Mouse (Mus musculus): ENCODE measurements around the gene Cldnd1.

- TF ChIP-seq POLR2A (IDR thresholded peaks at IDR 0.05; ENCODE audit: insufficient read depth, low read length) (no peak), CTCF (IDR thresholded peaks at IDR 0.05; ENCODE audit: low read depth, low read length) (no peak)
Observed at GRCm38 (mm10) chr16:58751314-58751713, 23.6 kb downstream of the Cldnd1 start.

Measured in ES-Bruce4 (cell line).